Mouse (Mus musculus) small intestine, adult 2 months (tissue): ENCODE measurements around the gene Tnfrsf9. TPM values are rescaled to one million over a fixed set of nuclear protein-coding genes. Genes with fewer than 3 reads are reported as not detected.

Source experiments
- H3K27ac ChIP-seq: fragments of 200-500 bp; 2 replicates; pipeline ENCODE4 v1.5.1; 2012; ENCODE audit warnings: low read depth, low read length, control low read depth, inconsistent platforms; ENCODE audit not compliant: insufficient read depth
- H3K27me3 ChIP-seq: fragments of 200-500 bp; 2 replicates; pipeline ENCODE4 v1.6.1; 2012; ENCODE audit warnings: mild to moderate bottlenecking, moderate library complexity, low read length, inconsistent platforms; ENCODE audit not compliant: control insufficient read depth, insufficient read depth
- H3K36me3 ChIP-seq: fragments of 200-500 bp; 2 replicates; pipeline ENCODE4 v1.6.1; 2012; ENCODE audit warnings: mild to moderate bottlenecking, low read length, control low read depth, inconsistent platforms; ENCODE audit not compliant: control insufficient read depth, insufficient read depth
- H3K4me1 ChIP-seq: fragments of 200-500 bp; 2 replicates; pipeline ENCODE4 v1.6.1; 2012; ENCODE audit warnings: low read length, inconsistent platforms, mixed read lengths; ENCODE audit not compliant: control insufficient read depth, insufficient read depth, insufficient read length
- H3K4me3 ChIP-seq: fragments of 200-500 bp; 2 replicates; pipeline ENCODE4 v1.5.1; 2012; ENCODE audit warnings: low read depth, mild to moderate bottlenecking, control low read depth, inconsistent platforms, low read length, moderate library complexity
- CTCF ChIP-seq: fragments of 200-500 bp; IDR thresholded peaks from 2 replicates; pipeline ENCODE4 v1.5.1; 2012; ENCODE audit warnings: low read depth, mild to moderate bottlenecking, control low read depth, inconsistent platforms, low read length, moderate library complexity, mixed read lengths; ENCODE audit not compliant: insufficient replicate concordance, insufficient read length; ENCODE audit errors: extremely low read depth
- POLR2A ChIP-seq: fragments of 200-500 bp; IDR thresholded peaks from 2 replicates; pipeline ENCODE4 v1.6.1; 2012; ENCODE audit warnings: low read depth, mild to moderate bottlenecking, control low read depth, inconsistent platforms, low read length, moderate library complexity
- WGBS: fragments of 180-500 bp; shearing (Covaris S2); methylation state at CpG from one replicate; pipeline ENCODE4 v1.1.7; 2018; 5-methylcytosine and 5-hydroxymethylcytosine counted together
- polyA plus RNA-seq: library from polyadenylated mRNA; depleted of rRNA; stranded (reverse); fragments of >200 nt; gene quantifications from 2 replicates; pipeline ENCODE4 v1.2.3, GENCODE M21; 2012

The Tnfrsf9 gene
- polyA plus RNA-seq, 1 experiment: 1.3 TPM

DNA sequence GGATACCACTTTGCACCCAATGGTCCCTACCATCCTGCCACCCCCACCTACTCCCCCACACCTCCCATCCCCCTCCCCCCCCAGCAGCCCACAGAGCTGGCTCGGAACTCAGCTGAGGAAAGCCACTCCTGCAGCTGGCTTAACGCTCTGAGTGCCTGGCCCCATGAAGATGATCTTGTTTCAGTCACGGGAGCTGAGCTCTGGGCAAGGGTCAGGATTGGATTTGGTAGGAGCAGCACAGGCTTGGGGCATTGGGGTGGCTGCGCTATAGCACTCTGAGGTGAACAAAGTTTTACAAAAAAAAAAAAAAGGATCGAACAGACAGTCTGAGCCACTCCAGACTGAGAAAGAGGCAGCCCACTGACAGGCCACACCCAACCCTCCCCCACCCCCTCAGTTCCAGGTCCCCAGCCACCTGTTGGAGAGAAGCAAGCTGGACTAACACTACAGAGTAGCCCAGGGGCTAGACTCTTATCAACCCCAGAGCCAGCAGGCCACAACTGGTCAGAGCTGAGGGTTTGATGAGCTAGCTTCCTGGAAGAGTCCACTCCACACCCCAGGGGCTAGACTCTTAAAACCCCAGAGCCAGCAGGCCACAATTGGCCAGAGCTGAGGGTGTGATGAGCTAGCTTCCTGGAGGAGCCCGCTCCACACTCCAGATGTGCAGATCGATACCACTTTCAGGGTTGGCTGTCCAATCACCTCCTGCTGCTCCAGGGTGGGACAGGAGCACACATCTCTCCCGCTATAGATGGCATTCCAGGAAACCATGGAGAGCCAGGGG, 19.5 kb upstream of the Tnfrsf9 start:
- no peak for TF ChIP-seq POLR2A
- no peak for TF ChIP-seq CTCF
- 55% methylated on average over 8 of the region's 8 CpGs for WGBS
- Histone ChIP-seq H3K27ac (no peak overlapping the region), H3K4me1 (peaks cover 3% of the 10 kb centered on the region; the same call in 1 of the 2 replicates), H3K36me3 (peaks cover 23% of the 10 kb centered on the region), H3K27me3 (no peaks in the 10 kb centered on the region), H3K4me3 (no peak overlapping the region)

DNA sequence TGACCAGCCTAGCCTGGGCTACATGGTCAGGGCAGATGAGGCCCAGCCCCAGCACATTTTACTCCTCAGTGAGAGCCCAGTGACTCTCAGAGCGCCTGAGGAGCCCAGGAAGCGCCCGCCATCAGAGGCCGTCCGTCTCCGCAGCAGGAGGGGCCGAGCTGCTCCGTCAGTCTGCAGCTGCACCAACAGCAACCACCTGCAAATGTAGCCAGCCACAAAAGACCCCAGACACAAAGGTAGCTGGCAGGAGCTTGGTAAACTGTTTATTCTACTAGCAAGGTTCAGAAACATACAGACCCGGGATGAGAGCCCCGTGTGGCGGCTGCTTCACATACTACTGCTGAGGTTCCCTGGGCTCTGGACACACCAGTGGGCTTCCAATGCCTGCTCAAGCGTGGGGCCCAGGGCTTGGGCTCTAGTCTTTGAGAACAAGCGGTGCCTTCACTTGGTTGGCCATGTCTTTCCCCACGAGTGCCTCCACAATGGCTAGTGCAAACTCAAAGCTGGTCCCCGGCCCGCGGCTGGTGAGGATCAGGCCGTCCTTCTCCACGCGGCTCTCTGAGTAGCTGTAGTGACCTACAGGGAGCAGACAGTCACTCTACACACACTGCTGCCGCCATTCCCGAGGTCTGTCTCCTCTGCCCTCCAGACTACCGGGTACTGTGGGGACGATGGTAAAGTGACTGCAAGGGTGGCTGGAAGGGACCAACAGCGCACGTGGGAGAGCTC, 17.3 kb upstream of the Tnfrsf9 start:
- H3K4me1 ChIP-seq: peaks cover 3% of the 10 kb centered on the region; the same call in 1 of the 2 replicates
- H3K27me3 ChIP-seq: no peaks in the 10 kb centered on the region
- H3K27ac ChIP-seq: no peak overlapping the region
- no peak overlapping the region for H3K4me3 ChIP-seq
- TF ChIP-seq POLR2A: no peak
- 94% methylated on average over 26 of the region's 26 CpGs for WGBS
- peaks cover 28% of the 10 kb centered on the region for H3K36me3 ChIP-seq

DNA sequence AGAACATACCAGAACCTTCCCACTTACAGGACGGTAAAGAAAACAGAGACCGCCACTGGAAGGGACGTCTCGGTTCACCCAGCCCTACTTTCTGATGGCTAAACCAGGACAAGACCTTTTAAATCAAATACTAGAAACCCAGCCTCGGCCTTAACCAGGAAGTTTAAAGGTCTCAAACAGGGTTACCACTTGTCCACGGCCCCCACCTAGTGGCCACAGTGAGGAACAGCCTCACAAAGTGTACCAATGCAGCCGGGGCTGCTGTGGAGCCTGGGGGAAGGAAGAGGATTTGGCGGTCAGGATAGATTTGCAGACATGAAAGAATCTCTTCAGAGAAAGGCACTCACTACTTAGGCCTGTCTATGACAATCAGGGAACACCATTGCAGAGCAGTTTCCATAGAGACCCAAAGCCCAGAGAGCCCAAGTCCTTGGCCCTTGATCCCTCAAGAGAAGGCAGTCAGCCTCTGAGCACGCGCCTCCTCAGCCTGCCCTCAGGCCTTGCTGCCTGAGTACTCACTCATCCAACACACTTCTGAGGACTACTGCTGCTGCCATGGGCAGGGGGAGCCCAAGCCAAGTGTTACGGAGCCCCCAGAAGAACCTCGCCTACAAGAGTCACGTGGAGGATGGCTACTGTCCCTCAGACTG, 15.5 kb upstream of the Tnfrsf9 start:
- H3K4me3 ChIP-seq: no peak overlapping the region
- TF ChIP-seq CTCF (peak; percentile 96; the same call in 1 of the 2 replicates), POLR2A (0 out of 2 replicates have a peak, but pooled peaks have one; percentile 18)
- peaks cover 41% of the 10 kb centered on the region for H3K36me3 ChIP-seq
- no peaks in the 10 kb centered on the region for H3K27me3 ChIP-seq
- H3K4me1 ChIP-seq: peaks cover 3% of the 10 kb centered on the region; the same call in 1 of the 2 replicates
- WGBS: 48% methylated on average over 13 of the region's 13 CpGs
- no peak overlapping the region for H3K27ac ChIP-seq

DNA sequence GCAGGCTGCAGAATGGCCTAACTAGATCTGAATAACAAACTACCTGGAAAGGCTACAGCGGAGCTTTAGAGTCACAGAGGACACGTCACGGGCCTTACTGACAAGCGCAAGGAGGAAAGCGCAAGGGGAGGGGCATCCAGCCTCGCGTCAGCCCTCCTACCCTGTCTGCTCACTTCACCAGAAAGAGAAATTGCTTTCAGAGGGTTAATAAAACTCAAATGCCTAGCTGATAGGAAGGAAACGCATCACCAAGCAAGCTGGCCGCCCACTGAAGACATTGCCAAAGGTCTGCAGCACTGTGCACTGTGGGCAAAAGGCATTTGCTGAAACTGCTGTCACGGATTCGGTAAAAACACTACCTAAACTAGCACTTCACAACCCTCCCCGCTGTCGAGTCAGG, 13.9 kb upstream of the Tnfrsf9 start:
- no peak overlapping the region for H3K4me3 ChIP-seq
- no peaks in the 10 kb centered on the region for H3K27me3 ChIP-seq
- TF ChIP-seq POLR2A (no peak), CTCF (no peak)
- WGBS: 93% methylated on average over 13 of the region's 13 CpGs
- H3K27ac ChIP-seq: no peak overlapping the region
- H3K4me1 ChIP-seq: peaks cover 3% of the 10 kb centered on the region; the same call in 1 of the 2 replicates
- peaks cover 47% of the 10 kb centered on the region for H3K36me3 ChIP-seq

DNA sequence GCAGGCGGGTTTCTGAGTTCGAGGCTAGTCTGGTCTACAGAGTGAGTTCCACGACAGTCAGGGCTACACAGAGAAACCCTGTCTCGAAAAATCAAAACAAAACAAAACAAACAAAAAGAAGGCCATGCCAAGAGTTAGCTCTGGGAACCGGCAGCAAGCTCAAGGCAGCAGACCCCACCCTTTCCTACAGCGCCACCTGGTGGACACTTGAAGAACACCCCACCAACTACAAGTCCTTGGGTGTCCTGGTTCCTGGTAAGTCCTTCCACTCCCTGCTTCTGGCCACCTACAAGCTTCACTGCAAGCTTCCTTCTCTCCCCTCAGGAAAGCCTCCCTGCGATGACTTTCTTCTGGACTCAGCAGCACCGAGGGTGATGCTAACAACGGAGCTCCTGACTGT, 12.7 kb upstream of the Tnfrsf9 start:
- peaks cover 3% of the 10 kb centered on the region; the same call in 1 of the 2 replicates for H3K4me1 ChIP-seq
- peaks cover 51% of the 10 kb centered on the region for H3K36me3 ChIP-seq
- 54% methylated on average over 9 of the region's 9 CpGs for WGBS
- H3K27me3 ChIP-seq: no peaks in the 10 kb centered on the region
- TF ChIP-seq CTCF (peak; percentile 73; the same call in 1 of the 2 replicates), POLR2A (no peak)
- H3K27ac ChIP-seq: no peak overlapping the region
- H3K4me3 ChIP-seq: no peak overlapping the region

DNA sequence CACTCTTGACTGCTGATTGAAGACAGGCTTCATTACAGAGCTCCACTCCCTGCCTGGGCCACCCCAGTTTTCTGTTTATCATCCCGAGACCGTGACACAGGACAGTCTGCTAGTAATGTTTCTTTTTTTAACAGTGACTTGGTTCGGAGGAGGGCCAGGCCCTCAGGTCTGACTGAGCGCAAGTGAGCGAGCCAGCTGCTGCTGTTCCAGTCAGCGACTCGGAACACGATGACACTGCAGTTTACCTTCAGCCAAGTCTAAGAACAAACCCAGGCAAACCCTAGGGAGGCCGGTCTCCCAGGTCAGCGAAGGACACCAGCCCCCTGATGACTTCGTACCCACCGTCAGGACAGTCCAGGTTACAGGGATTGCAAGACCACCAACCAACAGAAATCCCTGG, 12.3 kb upstream of the Tnfrsf9 start:
- no peak overlapping the region for H3K4me3 ChIP-seq
- no peaks in the 10 kb centered on the region for H3K27me3 ChIP-seq
- H3K4me1 ChIP-seq: peaks cover 3% of the 10 kb centered on the region; the same call in 1 of the 2 replicates
- WGBS: 91% methylated on average over 12 of the region's 12 CpGs
- peaks cover 49% of the 10 kb centered on the region for H3K36me3 ChIP-seq
- H3K27ac ChIP-seq: no peak overlapping the region
- TF ChIP-seq CTCF (no peak), POLR2A (no peak)
